Mouse (Mus musculus) C2C12 (cell line): Measurements from ENCODE around the gene Ing1.
A peak's percentile ranks its signal among the peaks of the same experiment; 100 is the strongest.

Source experiments
- CEBPB ChIP-seq: IDR thresholded peaks from one replicate; pipeline ENCODE4 v1.6.1; 2011; ENCODE audit warnings: low read depth, mild to moderate bottlenecking, control low read depth, moderate library complexity
- CTCF ChIP-seq: IDR thresholded peaks from one replicate; pipeline ENCODE4 v1.5.1; 2011; ENCODE audit not compliant: control insufficient read depth, insufficient read depth, insufficient read length
- FOSL1 ChIP-seq: IDR thresholded peaks from one replicate; pipeline ENCODE4 v1.8.0; 2011; ENCODE audit warnings: mild to moderate bottlenecking, low read length; ENCODE audit not compliant: poor library complexity, insufficient read depth, severe bottlenecking
- MAX ChIP-seq: IDR thresholded peaks from one replicate; pipeline ENCODE4 v1.6.1; 2011; ENCODE audit warnings: mild to moderate bottlenecking, control low read depth
- MYOG ChIP-seq: IDR thresholded peaks from one replicate; pipeline ENCODE4 v1.6.1; 2011; ENCODE audit not compliant: control insufficient read depth, insufficient read length; ENCODE audit errors: extremely low read depth

DNA sequence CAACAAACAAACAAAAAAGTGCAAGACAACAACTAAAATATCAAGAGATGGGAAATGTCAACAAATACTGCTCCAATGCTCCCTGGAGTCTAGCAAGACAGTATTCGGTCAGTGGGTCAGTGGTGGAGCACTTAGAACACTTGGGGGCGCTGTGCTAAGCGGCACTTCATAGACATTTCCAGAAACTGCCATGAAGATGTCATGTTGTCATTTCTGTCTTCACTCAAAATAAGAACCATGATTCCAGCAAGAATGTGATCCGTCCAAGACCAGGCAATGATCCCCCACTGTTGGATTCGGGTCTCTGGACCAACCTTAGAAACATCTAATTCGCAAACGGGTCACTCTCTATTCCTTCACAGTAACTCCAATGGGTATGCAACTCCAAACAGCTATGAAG is 5.7 kb upstream of the Ing1 start:
- TF ChIP-seq CTCF (peak; percentile 67), CEBPB (no peak), MAX (no peak), FOSL1 (no peak), MYOG (no peak)
